Mouse (Mus musculus) left cerebral cortex, adult 18-20 months (tissue): Measurements from ENCODE around the gene Prkn. TPM values are rescaled to one million over a fixed set of nuclear protein-coding genes. Genes with fewer than 3 reads are reported as not detected.

Experiments used
- DNase-seq, 2 experiments: peaks; one replicate each; pipeline ENCODE4 v3.0.0; 2021 to 2022; ENCODE audit warnings: low spot score in 2 of 2, mixed read lengths in 1 of 2
- long read RNA-seq, 2 experiments: library from polyadenylated mRNA; stranded (forward); transcript quantifications; one replicate each; pipeline ENCODE4 v2.0.0; 2021
- total RNA-seq, 2 experiments: library from RNA; stranded (reverse); gene quantifications; 2 replicates each; pipeline ENCODE4 v1.2.3; 2021

Gene Prkn
- 10 to 100 TPM; 16.1 TPM for total RNA-seq
- long read RNA-seq, experiment 1, partial matches to known transcripts: 0 of 3 reads
- long read RNA-seq, experiment 1, other reads (novel, unspliced or antisense): 3 of 3 reads
- long read RNA-seq, experiment 2, partial matches to known transcripts: 0 of 3 reads
- long read RNA-seq, experiment 2, other reads (novel, unspliced or antisense): 2 of 3 reads

GRCm38 (mm10) chr17:10840148-10840707, at the start of gene Prkn, which contains the start of gene Pacrg:
TSS of gene Prkn (plus strand) at chr17:10840384.
TSS of gene Pacrg (minus strand) at chr17:10840311.
- DNase-seq: peak; percentile 98

- no peak for DNase-seq
Observed at GRCm38 (mm10) chr17:10791661-10792060, 48.5 kb upstream of the Prkn start.

GRCm38 (mm10) chr17:10806692-10807091, 33.5 kb upstream of the Prkn start:
- no peak for DNase-seq

GRCm38 (mm10) chr17:10807261-10807998, 32.8 kb upstream of the Prkn start:
- no peak for DNase-seq

GRCm38 (mm10) chr17:10808571-10808970, 31.6 kb upstream of the Prkn start:
- no peak for DNase-seq

GRCm38 (mm10) chr17:10818971-10819370, 21.2 kb upstream of the Prkn start:
- DNase-seq: no peak

- peak; percentile 34 to 50 for DNase-seq
Observed at GRCm38 (mm10) chr17:10840731-10841201, 582 bp downstream of the Prkn start.

GRCm38 (mm10) chr17:10854207-10854606, 14.0 kb downstream of the Prkn start:
- peak; percentile 11 to 15 for DNase-seq

GRCm38 (mm10) chr17:10874208-10875187, 34.3 kb downstream of the Prkn start:
- DNase-seq: no peak

- DNase-seq: no peak
Observed at GRCm38 (mm10) chr17:10878986-10879385, 38.8 kb downstream of the Prkn start.

- no peak for DNase-seq
Observed at GRCm38 (mm10) chr17:10882260-10882659, 42.1 kb downstream of the Prkn start.

GRCm38 (mm10) chr17:10887924-10888323, 47.7 kb downstream of the Prkn start:
- no peak for DNase-seq

GRCm38 (mm10) chr17:10901686-10902228, 61.6 kb downstream of the Prkn start:
- DNase-seq: no peak

- DNase-seq: no peak
Observed at GRCm38 (mm10) chr17:10936698-10937097, 96.5 kb downstream of the Prkn start.

- DNase-seq: no peak
Observed at GRCm38 (mm10) chr17:10937844-10938243, 97.7 kb downstream of the Prkn start.

GRCm38 (mm10) chr17:10938755-10939154, 98.6 kb downstream of the Prkn start:
- no peak for DNase-seq

GRCm38 (mm10) chr17:10946552-10946951, 106.4 kb downstream of the Prkn start:
- no peak for DNase-seq

- DNase-seq: no peak
Observed at GRCm38 (mm10) chr17:10947614-10948013, 107.4 kb downstream of the Prkn start.

GRCm38 (mm10) chr17:10959066-10959864, 119.1 kb downstream of the Prkn start:
- DNase-seq: no peak

- DNase-seq: no peak
Observed at GRCm38 (mm10) chr17:10962151-10962550, 122.0 kb downstream of the Prkn start.
